Mouse (Mus musculus): ENCODE results near the gene Aldh16a1. TPM values are rescaled to one million over a fixed set of nuclear protein-coding genes. Genes with fewer than 3 reads are reported as not detected.

Gene Aldh16a1
- polyA plus RNA-seq, 2 experiments: 40.0 to 45.6 TPM

DNA sequence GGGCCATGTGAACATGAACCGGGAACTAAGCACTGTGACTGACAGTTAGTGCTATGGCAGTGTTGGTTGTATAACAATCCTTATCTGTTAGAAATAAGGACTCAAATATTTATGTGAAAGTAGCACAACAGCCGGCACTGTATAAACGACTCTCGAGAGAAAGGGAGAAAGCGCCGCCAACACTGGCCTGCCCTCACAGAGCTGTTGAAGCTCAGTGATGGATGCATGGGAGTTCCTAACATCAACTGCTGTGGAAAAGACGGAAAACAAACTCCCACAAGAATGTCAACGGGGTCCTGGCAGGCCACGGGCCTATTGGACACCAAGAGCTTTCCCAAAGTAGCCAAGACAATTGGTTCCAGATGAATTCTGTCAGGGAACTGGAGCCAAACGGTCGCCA lies 3.1 kb downstream of the Aldh16a1 start:
- Histone ChIP-seq H3K27ac (replicated peaks; ENCODE audit: low read depth, low read length) (no peak overlapping the region), H3K9ac (ENCODE audit: low read depth, low read length, severe bottlenecking) (0 out of 2 replicates have a peak overlapping the region, but pooled peaks have one; percentile 9), H3K27me3 (ENCODE audit: control insufficient read depth, insufficient read depth, low read length) (no peaks in the 10 kb centered on the region), H3K4me3 (replicated peaks; ENCODE audit: low read length) (no peak overlapping the region), H3K4me1 (ENCODE audit: control insufficient read depth, insufficient read depth, low read length) (peaks cover 5% of the 10 kb centered on the region), H3K9me3 (ENCODE audit: control insufficient read depth, low read length) (no peaks in the 10 kb centered on the region), H3K4me2 (replicated peaks; ENCODE audit: low read depth, low read length, severe bottlenecking) (no peak overlapping the region), H3K36me3 (ENCODE audit: control insufficient read depth, insufficient read depth, low read length) (peaks cover 27% of the 10 kb centered on the region)
- TF ChIP-seq POLR2A (IDR thresholded peaks at IDR 0.05; ENCODE audit: borderline replicate concordance, extremely low read depth, insufficient read depth, insufficient read length): no peak
- DNase-seq (ENCODE audit: low spot score): no peak
- no peak for ATAC-seq (ENCODE audit: low FRiP score, low read depth)
- WGBS: 31% methylated on average over 11 of the region's 11 CpGs

DNA sequence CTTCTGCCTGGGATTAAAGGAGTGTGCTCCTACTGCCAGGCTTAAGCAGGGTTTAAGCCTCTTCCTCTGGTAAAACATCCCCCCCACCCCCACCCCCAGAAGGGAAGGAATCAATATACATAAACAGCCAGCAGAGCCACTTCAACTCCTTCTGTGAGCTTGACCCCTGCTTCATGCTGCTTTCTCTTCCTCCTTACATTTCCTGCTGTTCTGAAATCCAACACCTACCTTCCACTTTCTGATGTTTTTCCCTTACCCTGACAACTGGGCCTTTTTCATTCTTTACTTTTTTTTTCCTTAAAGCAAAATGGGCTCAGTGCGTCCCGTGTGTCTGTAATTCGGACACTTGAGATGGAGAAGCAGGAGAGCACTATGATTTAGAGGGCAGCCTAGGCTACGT lies 4.1 kb downstream of the Aldh16a1 start:
- Histone ChIP-seq H3K4me3 (replicated peaks; ENCODE audit: low read length) (no peak overlapping the region), H3K4me1 (ENCODE audit: control insufficient read depth, insufficient read depth, low read length) (peaks cover 5% of the 10 kb centered on the region), H3K27ac (replicated peaks; ENCODE audit: low read depth, low read length) (no peak overlapping the region), H3K9me3 (ENCODE audit: control insufficient read depth, low read length) (no peaks in the 10 kb centered on the region), H3K36me3 (ENCODE audit: control insufficient read depth, insufficient read depth, low read length) (peaks cover 36% of the 10 kb centered on the region), H3K27me3 (ENCODE audit: control insufficient read depth, insufficient read depth, low read length) (no peaks in the 10 kb centered on the region), H3K9ac (ENCODE audit: low read depth, low read length, severe bottlenecking) (no peak overlapping the region), H3K4me2 (replicated peaks; ENCODE audit: low read depth, low read length, severe bottlenecking) (no peak overlapping the region)
- TF ChIP-seq POLR2A (IDR thresholded peaks at IDR 0.05; ENCODE audit: borderline replicate concordance, extremely low read depth, insufficient read depth, insufficient read length): no peak
- ATAC-seq (ENCODE audit: low FRiP score, low read depth) (no peak), DNase-seq (ENCODE audit: low spot score) (no peak)
- WGBS: 47% methylated on average over 4 of the region's 4 CpGs

DNA sequence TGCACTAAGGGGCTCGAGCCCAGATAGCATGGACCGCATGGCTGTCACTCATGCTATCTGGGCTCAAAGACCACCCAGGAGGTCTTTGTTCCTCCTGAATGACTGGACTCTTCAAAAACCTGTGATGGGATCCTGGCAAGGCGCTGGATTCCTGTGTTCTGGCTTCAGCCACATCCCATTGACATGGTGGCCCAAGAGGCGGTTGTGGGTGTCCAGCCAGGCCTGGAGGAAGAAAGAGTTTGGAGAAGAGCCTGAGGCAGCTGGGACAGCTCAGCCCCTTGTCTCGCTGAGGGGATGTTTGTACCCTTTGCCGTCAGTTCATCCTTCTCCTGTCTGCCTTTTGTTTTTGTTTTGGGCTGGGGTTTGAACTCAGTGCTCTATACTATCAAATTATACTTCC lies 4.8 kb downstream of the Aldh16a1 start:
- Histone ChIP-seq H3K36me3 (ENCODE audit: control insufficient read depth, insufficient read depth, low read length) (peaks cover 44% of the 10 kb centered on the region), H3K4me2 (replicated peaks; ENCODE audit: low read depth, low read length, severe bottlenecking) (no peak overlapping the region), H3K27ac (replicated peaks; ENCODE audit: low read depth, low read length) (no peak overlapping the region), H3K4me1 (ENCODE audit: control insufficient read depth, insufficient read depth, low read length) (peaks cover 5% of the 10 kb centered on the region; the same call in 1 of the 2 replicates), H3K27me3 (ENCODE audit: control insufficient read depth, insufficient read depth, low read length) (no peaks in the 10 kb centered on the region), H3K9ac (ENCODE audit: low read depth, low read length, severe bottlenecking) (no peak overlapping the region), H3K9me3 (ENCODE audit: control insufficient read depth, low read length) (no peaks in the 10 kb centered on the region), H3K4me3 (replicated peaks; ENCODE audit: low read length) (no peak overlapping the region)
- ATAC-seq (ENCODE audit: low FRiP score, low read depth): no peak
- no peak for DNase-seq (ENCODE audit: low spot score)
- 83% methylated on average over 6 of the region's 6 CpGs for WGBS
- TF ChIP-seq POLR2A (IDR thresholded peaks at IDR 0.05; ENCODE audit: borderline replicate concordance, extremely low read depth, insufficient read depth, insufficient read length): no peak

DNA sequence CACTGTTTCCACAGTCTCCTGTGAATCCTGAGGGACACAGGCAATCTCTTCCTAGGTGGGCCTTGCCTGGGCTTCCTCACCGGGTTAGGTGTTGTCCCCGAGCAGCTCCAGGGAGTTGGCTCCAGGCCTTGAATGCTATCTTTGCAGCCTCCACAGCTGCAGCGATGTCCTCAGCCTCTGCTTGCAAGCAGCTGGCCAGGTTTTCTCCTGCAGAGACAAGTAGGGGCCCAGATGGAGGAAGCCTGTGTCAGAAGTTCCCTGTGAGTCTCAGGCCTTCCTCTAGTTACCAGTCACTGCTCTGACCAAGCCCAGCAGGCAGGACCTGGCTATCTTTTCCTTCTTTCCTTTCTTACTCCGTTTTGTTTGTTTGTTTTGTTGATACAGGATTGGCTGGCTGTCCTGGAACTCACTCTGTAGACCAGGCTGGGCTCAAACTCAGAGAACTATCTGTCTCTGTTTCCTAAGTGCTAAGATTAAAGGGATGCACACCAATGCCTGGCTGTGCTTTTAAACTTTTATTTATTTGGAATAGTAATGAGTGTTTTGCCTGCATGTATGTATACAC lies 5.8 kb downstream of the Aldh16a1 start:
- no peak for ATAC-seq (ENCODE audit: low FRiP score, low read depth)
- Histone ChIP-seq H3K36me3 (ENCODE audit: control insufficient read depth, insufficient read depth, low read length) (peaks cover 53% of the 10 kb centered on the region), H3K9ac (ENCODE audit: low read depth, low read length, severe bottlenecking) (no peak overlapping the region), H3K4me1 (ENCODE audit: control insufficient read depth, insufficient read depth, low read length) (peaks cover 5% of the 10 kb centered on the region; the same call in 1 of the 2 replicates), H3K4me2 (replicated peaks; ENCODE audit: low read depth, low read length, severe bottlenecking) (no peak overlapping the region), H3K27ac (replicated peaks; ENCODE audit: low read depth, low read length) (no peak overlapping the region), H3K9me3 (ENCODE audit: control insufficient read depth, low read length) (no peaks in the 10 kb centered on the region), H3K27me3 (ENCODE audit: control insufficient read depth, insufficient read depth, low read length) (no peaks in the 10 kb centered on the region), H3K4me3 (replicated peaks; ENCODE audit: low read length) (no peak overlapping the region)
- WGBS: 56% methylated on average over 4 of the region's 4 CpGs
- DNase-seq (ENCODE audit: low spot score): no peak
- no peak for TF ChIP-seq POLR2A (IDR thresholded peaks at IDR 0.05; ENCODE audit: borderline replicate concordance, extremely low read depth, insufficient read depth, insufficient read length)

DNA sequence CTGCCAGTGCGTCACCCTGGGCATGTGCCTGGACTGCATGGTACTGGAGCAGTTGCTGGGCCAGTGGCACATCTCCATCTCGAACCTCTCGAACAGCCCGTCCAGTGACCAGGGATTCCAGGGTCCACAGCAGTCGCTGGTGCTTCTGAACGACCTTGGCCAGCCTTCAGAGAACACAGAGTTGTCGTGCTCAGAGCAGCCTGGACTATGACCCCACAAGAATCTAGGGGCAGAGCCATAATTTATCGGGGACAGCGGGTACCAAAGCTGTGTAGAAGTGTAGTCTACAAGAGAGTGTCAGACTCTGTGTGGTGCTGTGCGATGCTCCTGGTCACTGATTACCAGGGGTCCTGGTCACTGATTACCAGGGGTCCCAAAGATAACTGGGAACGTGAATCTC lies 6.5 kb downstream of the Aldh16a1 start:
- H3K9ac ChIP-seq (ENCODE audit: low read depth, low read length, severe bottlenecking): no peak overlapping the region
- no peaks in the 10 kb centered on the region for H3K27me3 ChIP-seq (ENCODE audit: control insufficient read depth, insufficient read depth, low read length)
- 87% methylated on average over 11 of the region's 11 CpGs for WGBS
- no peak overlapping the region for H3K4me3 ChIP-seq (replicated peaks; ENCODE audit: low read length)
- ATAC-seq (ENCODE audit: low FRiP score, low read depth) (no peak), DNase-seq (ENCODE audit: low spot score) (no peak)
- peaks cover 60% of the 10 kb centered on the region for H3K36me3 ChIP-seq (ENCODE audit: control insufficient read depth, insufficient read depth, low read length)
- peaks cover 3% of the 10 kb centered on the region; the same call in 1 of the 2 replicates for H3K4me1 ChIP-seq (ENCODE audit: control insufficient read depth, insufficient read depth, low read length)
- H3K27ac ChIP-seq (replicated peaks; ENCODE audit: low read depth, low read length): no peak overlapping the region
- no peak for TF ChIP-seq POLR2A (IDR thresholded peaks at IDR 0.05; ENCODE audit: borderline replicate concordance, extremely low read depth, insufficient read depth, insufficient read length)
- no peaks in the 10 kb centered on the region for H3K9me3 ChIP-seq (ENCODE audit: control insufficient read depth, low read length)
- H3K4me2 ChIP-seq (replicated peaks; ENCODE audit: low read depth, low read length, severe bottlenecking): no peak overlapping the region
